In the genomic region with DNA sequence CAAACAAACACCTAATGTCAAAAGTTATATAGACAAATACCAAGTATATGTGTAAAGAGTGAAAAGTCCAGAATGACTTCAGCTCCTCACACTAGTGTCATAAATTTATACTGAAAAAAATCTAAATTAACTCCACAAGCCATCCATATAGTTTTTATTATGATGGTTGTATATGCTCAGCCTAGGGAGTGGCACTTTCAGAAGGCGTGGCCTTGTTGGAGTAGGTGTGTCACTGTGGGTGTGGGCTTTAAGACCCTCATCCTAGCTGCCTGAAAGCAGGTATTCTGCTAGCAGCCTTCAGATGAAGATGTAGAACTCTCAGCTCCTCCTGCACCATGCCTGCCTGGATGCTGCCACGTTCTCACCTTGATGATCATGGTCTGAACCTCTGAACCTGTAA, we compare ENCODE assay signal across 4 mouse cellular contexts. TPM values are rescaled to one million over a fixed set of nuclear protein-coding genes. Genes with fewer than 3 reads are reported as not detected.
"Had no signal": no experiment of that assay in that cellular context is flagged by ENCODE, and none has a peak within 500 bp of the region (broad histone marks: within the 10 kb centered on the region; RNA-seq: fewer than 3 reads in every experiment).

No protein-coding gene starts in this region.

RNA-seq across cellular contexts. Expression of gene Cd80, which starts 9.2 kb away (rescaled TPM):
- total RNA-seq: megakaryocyte-erythroid progenitor cell, adult 5-6 weeks had no signal

RNA-seq across cellular contexts. Expression of gene Pla1a, which starts 13.2 kb away (rescaled TPM):
- total RNA-seq: megakaryocyte progenitor cell, adult 5-6 weeks; megakaryocyte-erythroid progenitor cell, adult 5-6 weeks; monocyte, adult 5-6 weeks had no signal
- polyA plus RNA-seq: macrophage had no signal
